Mouse (Mus musculus) neural tube, embryonic 14.5 days (tissue): Measurements from ENCODE around the gene Sec24c. TPM values are rescaled to one million over a fixed set of nuclear protein-coding genes. Genes with fewer than 3 reads are reported as not detected.

Experiments used
- microRNA-seq: library from miRNA; unstranded; fragments of <30 nt; microRNA quantifications from one replicate; pipeline ENCODE4, GENCODE M21; 2016
- polyA plus RNA-seq: library from polyadenylated mRNA; unstranded; fragments of >200 nt; fragmentation: Nextera tagmentation; extraction: Ambion mirVana; gene quantifications from 2 replicates; pipeline ENCODE4 v1.2.1, GENCODE M21; 2014

Gene Sec24c
- polyA plus RNA-seq, 1 experiment from 2014 or later: 74.4 TPM

Small RNAs within 50 kb of the gene (microRNA-seq; reads per million reads assigned to microRNA genes)
- not detected for gene Mir6946

Other genes with a start within 250 kb of the Sec24c start
- gene Cfap70, start 222.1 kb upstream of the Sec24c start, polyA plus RNA-seq: 1.2 and 1.9 TPM in 2 replicates
- gene Anxa7, start 194.2 kb upstream of the Sec24c start, polyA plus RNA-seq: 14.5 and 18.4 TPM in 2 replicates
- gene Mss51, start 177.4 kb upstream of the Sec24c start, polyA plus RNA-seq: 0.47 and 0.66 TPM in 2 replicates
- 130 and 139 TPM in 2 replicates for gene Ppp3cb, start 127.7 kb upstream of the Sec24c start, polyA plus RNA-seq
- 13.6 and 15.1 TPM in 2 replicates for gene Usp54, start 33.2 kb upstream of the Sec24c start, polyA plus RNA-seq
- gene Myoz1, start 17.8 kb upstream of the Sec24c start, polyA plus RNA-seq: 0.31 TPM in 1 of 2 replicates, not detected in the other
- 0.19 and 0.23 TPM in 2 replicates for gene Synpo2l, start 6.0 kb upstream of the Sec24c start, polyA plus RNA-seq
- gene Fut11, start 20.7 kb downstream of the Sec24c start, polyA plus RNA-seq: 20.0 and 30.6 TPM in 2 replicates
- gene Chchd1, start 28.7 kb downstream of the Sec24c start, polyA plus RNA-seq: 172 and 195 TPM in 2 replicates
- gene Zswim8, start 33.2 kb downstream of the Sec24c start, polyA plus RNA-seq: 49.2 and 52.8 TPM in 2 replicates
- gene Ndst2, start 60.3 kb downstream of the Sec24c start, polyA plus RNA-seq: 17.7 and 17.8 TPM in 2 replicates
- gene Camk2g, start 119.8 kb downstream of the Sec24c start, polyA plus RNA-seq: 215 and 232 TPM in 2 replicates
- gene Plau, start 162.4 kb downstream of the Sec24c start, polyA plus RNA-seq: 0.19 and 0.26 TPM in 2 replicates